Mouse (Mus musculus): ENCODE measurements at regions not wholly inside any gene's neighbourhood (a gene's known extent, or its start where the extent isn't known, plus 50 kb on each side); places are given as distances from the start of the nearest gene placed in this dataset.

DNA sequence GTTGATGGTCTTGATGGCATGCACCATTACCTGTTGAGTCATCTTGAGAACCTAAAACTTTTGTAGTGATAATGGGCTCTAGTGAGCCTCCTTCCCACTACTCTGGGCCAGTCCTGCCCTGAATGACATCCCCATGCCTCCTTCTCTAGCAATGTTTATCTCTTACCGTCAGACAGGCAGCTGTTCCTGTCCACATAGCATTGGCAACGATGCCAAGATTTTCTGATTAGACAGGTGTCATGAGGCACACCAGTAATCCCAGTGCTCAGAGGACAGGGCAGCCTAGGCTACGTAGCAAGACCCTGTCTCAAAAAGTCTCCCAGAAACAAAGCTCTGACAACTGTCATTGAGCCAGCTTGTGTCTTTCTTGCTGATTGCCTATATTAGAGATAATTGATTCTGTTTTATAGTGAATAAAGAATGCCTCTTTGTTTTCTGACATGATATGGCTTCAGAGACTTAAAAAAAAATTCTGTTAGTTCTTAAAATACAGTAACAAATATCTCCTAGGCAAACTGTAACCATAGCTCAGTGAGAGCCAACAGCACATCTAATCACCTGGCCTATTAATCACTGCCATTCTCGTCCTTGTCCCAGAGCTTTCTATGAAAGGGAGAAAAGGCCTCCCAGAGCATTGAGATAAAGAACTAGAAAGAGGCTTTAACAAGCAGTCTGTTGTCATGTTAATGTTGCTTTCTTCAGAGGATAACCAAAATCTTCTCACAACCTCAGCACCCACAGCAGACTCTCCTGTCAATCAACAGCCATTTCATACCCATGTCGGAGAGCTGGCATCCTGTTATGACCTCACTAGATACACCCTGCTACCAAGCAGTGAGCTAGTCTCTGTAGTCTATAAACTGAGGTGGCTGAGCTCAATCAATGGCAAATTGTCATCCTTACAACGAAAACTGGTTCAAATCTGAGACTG, 122.9 kb upstream of the Cited2 start:
- ATAC-seq (replicated peaks; ENCODE audit: low read depth, poor library complexity, severe bottlenecking): peak; percentile 62

DNA sequence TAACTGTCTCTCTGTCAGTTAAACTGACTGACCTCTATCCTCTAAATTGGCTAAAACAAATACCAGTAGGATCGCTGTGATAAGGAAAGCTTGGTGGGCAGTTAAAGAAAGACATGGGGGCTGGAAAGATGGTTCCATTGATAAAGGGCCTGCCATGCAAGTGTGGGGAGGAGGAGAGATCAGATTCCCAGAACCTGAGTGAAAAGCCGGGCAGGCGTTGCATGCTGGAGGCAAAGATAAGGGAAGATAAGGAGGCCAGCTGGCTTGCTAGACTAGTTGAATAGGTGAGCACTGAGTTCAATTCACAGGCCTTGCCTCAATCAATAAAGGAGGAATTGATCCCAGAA, 122.3 kb upstream of the Cited2 start:
- ATAC-seq (replicated peaks; ENCODE audit: low read depth, poor library complexity, severe bottlenecking): no peak

DNA sequence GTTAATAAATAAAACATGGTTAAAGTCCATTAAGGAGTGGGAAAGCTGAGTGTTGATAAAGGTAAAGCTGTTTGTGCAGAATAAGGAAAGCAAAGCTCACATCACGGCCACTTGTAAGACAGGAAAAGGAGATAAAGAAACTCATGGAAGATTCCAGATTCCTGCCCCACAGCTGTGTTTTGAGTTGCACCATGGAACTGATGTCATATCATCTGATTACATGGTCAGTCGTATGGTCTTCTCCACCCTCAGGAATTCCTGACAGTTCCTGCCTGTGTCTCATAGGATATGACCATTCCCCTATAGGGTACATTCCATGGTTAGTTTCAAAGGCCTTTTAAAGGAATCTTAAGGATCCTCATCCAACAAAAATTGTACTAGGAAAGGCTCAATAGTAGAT, 120.6 kb upstream of the Cited2 start:
- ATAC-seq (replicated peaks; ENCODE audit: low read depth, poor library complexity, severe bottlenecking): no peak

DNA sequence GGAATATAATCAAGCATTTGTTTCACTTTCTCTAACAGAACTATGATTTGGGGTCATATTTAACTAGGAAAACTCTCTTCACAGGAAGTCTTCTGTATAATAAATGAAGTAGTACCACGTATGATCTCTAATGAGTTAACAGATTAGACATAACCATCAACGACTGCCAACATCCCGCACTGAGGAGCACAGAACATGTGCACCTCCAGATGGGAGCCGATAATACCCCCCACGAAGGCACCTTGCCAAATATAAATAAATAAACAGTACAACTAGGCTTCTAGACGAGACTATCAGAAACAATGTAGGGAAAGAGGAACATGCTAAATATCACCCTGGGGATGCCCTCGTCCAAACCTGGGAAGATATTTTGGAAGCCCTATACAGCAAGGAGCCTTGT, 114.8 kb upstream of the Cited2 start:
- ATAC-seq (replicated peaks; ENCODE audit: low read depth, poor library complexity, severe bottlenecking): no peak

DNA sequence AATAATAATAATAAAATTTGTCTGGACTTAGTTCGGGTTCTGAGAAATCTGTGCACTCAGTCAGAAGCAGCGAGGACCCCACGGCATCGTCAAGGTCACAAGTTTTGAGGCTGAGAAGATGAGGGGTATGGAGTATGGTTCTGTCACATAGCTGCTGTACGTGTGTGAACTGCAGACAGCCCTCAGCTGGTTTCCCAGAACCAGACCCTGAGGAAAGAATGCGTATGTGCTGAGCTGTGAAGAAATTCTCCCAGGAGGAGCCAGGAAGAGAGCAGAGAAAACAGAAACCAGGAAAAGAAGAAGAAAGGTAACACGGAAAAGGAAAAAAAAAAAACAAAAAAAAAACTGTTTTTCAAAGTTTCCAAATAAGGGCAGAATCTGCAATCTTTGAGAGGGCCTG, 112.4 kb upstream of the Cited2 start:
- no peak for ATAC-seq (replicated peaks; ENCODE audit: low read depth, poor library complexity, severe bottlenecking)

DNA sequence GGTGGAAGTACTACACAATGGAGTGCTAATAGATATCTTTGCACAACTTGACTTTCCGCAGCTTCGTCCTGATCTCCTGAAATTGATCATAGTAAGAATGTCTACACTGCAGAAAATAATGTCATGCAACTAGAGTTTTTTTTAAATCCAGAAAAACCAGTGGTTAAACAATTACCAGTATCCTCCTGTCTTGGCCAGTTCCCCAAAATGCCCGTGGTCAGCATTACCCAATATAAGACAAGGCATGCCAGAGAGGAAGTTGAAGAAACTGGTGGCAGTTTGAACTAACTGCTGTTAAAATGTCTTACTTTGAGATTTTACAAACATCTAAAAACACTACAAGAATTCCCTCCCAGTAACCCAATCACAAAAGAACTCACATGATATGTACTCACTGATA, 109.7 kb upstream of the Cited2 start:
- peak; percentile 79 for ATAC-seq (replicated peaks; ENCODE audit: low read depth, poor library complexity, severe bottlenecking)

DNA sequence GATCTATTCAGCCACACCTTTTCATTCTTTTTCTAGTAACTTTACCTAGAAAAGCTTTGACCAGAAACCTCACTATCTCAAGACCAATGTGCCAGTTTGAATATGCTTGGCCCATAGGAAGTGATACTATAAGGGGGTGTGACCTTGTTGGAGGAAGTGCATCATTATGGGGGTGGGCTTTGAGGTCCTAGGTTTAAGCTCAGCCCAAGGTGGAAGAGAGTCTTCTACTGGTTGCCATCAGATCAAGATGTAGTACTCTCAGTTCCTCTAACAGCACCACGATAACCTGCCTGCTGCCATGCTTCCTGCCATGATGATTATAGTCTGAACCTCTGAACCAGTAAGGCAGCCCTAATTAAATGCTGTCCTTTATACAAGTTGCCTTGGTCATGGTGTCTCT, 105.0 kb upstream of the Cited2 start:
- ATAC-seq (replicated peaks; ENCODE audit: low read depth, poor library complexity, severe bottlenecking): peak; percentile 64

DNA sequence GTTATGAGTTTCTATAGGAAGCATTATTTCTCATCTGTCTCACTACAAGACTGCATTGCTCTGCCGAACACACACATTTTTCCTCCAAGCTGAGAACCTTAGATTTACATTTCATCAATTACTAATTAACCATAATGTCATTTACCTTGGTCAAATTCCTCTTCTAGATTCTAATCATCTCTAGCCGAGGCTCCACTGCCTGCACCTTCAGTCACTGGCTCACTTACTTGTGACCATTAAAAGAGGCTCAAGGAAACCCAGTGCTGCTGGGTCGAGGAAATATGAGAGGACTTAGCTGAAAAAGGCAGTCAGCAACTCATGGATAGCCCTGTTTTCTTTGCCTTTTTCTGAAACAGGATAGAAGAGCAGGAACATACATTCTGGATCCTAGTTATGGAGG, 103.4 kb upstream of the Cited2 start:
- no peak for ATAC-seq (replicated peaks; ENCODE audit: low read depth, poor library complexity, severe bottlenecking)

DNA sequence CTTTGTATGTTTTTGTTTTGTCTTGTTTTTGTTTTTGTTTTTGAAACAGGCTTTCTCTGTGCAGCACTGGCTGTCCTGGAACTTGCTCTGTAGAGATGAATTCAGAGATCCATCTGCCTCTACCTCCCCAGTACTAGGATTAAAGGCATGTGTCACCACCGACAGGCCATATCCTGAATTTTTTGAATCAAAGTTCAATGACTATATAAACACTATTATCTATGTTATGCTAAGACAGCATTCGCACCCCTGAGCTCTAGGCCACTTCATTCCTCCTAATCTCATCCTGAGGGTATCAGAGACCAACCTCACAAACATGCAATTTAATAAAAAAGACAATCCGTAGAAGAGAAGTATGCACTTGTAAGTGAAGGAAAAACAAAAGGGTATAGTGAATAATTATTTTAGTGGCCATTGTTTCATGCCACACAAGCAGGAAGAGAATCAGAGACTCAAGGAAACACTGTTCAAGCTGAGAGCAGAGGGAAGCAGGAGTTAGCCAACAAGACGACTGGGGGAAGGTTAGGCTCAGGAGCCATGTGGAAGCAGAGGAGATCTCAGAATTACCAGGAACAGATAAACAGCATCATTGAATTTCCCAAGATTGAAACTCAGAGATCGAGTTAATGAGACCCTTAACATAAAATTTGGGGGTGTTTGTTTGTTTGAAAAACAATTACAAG, 101.2 kb upstream of the Cited2 start:
- no peak for ATAC-seq (replicated peaks; ENCODE audit: low read depth, poor library complexity, severe bottlenecking)

DNA sequence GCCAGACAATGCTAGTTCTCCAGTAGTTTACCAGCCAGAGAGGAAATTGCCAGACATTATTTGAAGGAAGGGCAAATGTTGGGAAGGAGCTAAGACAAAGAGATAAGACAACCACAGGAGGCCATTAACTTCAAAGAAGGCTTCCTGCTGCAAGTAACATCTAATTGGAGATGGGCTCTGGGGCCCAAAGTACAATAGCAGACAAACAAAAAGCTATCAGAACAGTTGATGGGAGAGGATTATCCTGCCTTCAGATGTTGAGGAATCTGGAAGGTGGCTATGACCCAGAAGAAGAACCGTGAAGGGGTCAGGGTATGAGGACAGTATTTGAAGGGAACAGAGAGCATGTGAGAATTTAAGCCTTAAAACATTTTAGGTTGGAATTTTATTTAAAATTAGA, 100.2 kb upstream of the Cited2 start:
- no peak for ATAC-seq (replicated peaks; ENCODE audit: low read depth, poor library complexity, severe bottlenecking)

DNA sequence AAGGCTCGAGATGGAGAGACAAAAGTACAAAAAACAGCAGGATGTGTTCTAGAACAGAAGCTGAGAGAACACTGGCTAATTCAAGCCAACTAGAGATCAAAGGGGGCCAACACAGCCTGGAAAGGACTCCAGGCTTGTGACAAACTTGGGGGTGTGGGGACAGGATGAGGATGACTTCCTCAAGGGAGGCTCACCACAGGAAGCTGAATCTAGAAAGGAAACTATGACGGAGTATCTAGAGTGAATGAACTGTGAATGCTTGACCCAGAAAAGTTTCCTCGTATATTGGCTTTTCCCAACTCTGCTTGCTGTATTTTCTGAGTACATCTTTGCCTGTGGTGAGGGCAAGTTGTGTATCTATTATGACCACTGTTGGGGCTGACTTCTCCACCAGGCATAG, 93.3 kb upstream of the Cited2 start:
- peak; percentile 91 for ATAC-seq (replicated peaks; ENCODE audit: low read depth, poor library complexity, severe bottlenecking)

DNA sequence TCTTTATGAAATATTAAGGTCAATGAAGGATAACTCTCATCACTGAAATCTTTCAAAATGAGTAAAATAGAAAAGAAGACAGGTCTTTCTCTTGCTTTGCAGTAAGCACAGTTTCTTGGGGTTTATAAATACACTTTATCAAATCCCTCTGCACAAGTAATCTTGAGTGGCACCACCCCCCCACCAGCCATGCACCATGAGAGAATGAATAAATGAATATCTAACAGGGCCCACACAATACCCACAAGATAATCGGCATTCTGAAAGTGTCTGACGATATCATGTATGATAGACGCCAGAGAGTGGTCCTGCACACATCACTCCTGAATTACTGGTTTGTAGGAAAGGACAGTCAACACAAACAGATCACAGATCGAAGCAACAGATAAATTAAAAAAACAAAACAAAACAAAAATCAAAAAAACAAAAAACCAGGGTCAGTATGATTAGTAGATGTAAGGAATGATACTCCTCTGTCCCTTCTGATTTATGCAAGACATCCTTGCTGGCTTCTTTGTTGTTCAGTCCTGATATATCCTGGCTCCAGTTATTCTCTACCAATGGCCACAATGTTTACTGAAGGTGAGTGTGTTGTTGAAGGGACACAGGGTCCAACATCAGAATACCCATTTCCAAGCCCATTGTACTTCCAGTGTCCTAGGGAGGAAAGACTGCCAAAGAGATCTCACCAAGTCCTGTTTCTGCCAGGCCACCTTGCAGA, 92.0 kb upstream of the Cited2 start:
- ATAC-seq (replicated peaks; ENCODE audit: low read depth, poor library complexity, severe bottlenecking): no peak

DNA sequence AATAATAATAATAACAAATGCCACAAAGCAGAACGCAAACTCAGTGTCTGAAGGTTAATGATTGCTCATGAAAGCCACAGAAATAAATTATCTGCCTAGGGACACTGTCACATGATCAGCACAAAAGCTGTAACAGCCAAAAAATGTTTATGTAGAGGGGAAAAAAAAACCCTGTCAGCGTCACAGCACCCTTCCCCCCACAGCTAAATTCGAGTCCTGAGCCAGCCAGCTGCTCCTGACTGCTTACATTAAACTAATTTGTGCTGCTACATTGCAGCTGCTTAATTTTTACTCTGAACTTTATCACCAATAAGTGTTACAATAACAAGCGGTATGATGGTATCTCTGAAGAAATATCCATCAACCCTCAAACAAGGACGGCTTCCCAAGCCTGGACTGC, 91.2 kb upstream of the Cited2 start:
- ATAC-seq (replicated peaks; ENCODE audit: low read depth, poor library complexity, severe bottlenecking): no peak; the same call in 1 of the 2 replicates

DNA sequence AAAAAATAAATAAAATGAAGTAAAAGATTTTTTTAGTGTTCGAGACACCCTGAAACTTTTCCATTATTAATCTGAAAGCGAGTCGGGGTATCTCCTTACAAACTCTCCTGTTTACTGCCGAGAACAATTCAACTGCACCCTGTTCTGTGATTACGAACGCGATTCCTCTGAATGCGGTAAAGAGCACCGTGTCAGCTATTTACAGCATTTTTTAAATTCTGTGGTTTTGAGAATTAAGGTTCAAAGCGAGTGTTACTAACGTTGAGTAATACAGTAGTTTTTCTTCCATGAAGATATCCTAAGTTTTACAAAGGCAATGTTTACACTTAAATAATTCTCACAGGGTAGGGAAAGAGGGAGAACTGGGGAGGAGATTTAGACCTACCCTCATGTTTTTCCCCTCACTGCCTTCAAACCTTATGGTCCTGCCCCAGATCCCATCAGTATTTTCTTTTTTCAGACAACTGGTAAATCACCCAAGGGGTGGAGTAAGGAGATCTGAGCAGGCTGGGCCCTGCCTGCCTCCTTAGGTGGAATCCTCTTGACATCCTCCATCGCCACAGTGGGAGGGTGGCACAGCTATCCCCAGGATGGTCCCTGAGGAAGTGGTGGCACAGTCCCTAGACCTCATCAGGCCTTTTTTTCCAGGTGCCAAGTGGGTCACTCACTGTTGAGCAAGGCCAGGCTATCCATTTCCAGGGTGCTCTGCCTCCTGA, 89.9 kb upstream of the Cited2 start:
- no peak for ATAC-seq (replicated peaks; ENCODE audit: low read depth, poor library complexity, severe bottlenecking)

DNA sequence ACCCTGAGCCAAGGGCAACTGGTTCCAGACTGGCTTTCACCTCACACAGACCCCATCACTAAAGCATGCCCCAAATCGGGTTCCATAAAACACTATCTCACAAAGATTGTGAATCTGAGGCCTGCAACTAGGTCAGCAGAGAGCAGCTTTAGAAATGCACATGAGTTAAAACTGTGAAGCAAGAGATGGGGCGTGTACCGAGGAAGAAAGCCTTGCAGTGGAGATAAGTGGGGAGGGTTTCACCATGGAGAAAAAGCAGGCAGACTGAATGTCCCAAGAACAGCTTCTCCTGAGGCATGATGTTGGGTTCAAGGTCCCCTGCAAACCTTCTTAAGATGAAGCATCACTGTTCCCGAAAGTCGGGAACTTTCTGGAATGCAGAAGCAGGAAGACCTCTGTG, 77.7 kb upstream of the Cited2 start:
- no peak for ATAC-seq (replicated peaks; ENCODE audit: low read depth, poor library complexity, severe bottlenecking)

DNA sequence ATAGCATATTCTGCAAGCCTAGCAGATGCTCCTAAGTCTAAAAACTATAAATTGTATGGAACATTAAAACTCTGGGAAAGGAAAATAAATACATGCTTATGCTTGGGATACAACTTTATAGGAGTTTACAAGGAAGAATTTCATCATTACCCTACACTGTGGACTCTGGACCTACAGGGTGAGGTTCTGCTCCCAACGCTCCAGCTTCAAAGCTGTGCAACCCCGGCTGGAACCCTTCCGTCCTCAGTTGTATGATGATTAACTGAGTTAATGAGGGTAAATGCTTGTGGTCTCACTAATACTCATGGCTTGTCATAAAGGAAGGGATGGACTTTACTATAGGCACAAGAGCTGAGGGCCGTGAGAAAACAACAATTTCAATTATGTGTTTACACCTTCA, 76.6 kb upstream of the Cited2 start:
- no peak for ATAC-seq (replicated peaks; ENCODE audit: low read depth, poor library complexity, severe bottlenecking)

DNA sequence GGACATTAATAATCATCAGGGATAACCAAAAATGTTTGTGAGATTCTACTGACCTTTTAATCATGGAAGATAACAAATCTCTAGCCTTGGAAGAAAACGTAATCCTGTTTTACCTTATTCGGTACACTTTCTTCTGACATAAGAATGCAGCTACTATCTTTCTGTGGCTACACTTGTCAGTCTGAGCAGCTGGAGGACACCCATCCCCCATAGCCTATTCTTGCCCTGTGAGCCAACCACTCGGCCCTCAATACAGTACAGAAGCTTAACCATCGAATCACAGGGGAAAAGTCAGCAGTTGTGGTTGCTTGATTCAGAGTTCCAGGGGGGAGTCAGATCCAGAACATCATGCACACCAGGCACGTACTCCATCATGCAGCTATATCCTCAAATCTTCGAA, 74.9 kb upstream of the Cited2 start:
- ATAC-seq (replicated peaks; ENCODE audit: low read depth, poor library complexity, severe bottlenecking): no peak

DNA sequence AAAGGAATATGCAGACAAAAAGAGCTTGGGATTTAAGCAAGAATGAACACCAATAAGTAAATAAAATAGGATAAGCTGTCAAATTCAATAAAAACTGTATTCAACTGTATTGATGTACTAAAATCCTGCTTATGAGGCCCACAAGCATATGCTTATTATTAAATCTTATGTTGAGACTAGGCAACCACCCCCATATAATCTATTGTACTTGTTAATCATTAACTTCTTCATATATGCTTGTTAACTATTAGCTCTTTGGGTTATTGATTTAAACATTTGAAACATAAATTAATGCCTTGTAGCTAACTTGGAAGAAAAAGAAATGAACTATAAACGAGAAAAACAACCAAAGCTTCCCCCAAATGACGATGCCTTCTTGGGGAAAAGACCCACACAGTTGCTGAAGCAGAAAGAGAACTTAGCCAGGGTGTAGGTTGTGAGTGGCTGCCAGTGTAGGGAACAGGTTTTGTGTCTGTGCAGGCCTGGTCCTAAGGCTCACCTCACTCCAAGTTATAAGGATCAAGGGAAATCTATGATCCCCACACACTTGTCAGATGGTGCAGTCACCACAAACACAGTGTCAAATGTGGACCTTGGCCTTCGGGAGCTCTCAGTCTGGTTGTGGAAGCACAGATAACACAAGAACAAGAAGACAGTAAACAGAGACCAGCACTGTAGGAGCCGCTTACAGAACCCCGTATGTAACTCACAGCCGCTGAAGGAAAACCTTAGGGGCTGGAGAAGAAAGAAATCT, 71.8 kb upstream of the Cited2 start:
- no peak for ATAC-seq (replicated peaks; ENCODE audit: low read depth, poor library complexity, severe bottlenecking)

DNA sequence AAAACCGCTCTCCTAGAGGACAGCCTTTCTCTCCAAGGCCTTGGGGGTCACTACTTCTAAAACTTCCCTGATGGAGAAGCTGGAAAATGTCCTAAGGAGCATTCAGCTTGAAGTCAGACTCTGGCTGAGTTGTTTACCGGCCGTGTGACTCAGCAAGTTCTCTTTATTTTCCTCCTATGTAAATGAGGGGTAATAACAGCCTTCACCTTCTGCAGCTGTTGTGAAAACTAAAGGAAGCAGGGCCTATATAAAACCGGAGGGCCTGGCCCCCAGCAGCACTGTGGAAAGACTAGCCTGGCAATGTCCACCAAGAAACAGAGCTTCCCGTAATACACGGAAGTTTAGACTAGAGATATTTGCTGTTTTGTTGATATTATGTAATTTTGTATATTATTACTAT, 69.7 kb upstream of the Cited2 start:
- no peak for ATAC-seq (replicated peaks; ENCODE audit: low read depth, poor library complexity, severe bottlenecking)

DNA sequence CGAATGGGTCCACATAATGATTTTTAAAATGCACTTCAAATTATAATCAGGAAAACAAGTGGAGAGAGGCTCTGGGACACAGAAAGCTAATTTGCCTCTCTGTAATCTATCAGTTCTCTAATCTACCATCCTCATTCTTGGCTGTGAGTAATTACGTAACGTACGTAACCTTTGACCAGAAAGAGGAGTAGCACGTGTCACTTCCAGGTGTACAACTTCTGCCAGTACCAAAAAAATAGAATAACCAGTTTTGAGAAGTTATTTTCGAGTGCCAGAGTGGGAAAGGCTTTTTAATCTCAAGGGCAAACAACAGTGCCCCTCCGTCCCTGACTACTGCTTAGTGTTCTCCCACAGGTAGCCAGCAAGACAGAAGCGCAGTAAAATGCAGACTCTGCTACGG, 69.2 kb upstream of the Cited2 start:
- no peak for ATAC-seq (replicated peaks; ENCODE audit: low read depth, poor library complexity, severe bottlenecking)
